Mouse (Mus musculus): ENCODE data around the gene Olfr521.

DNA sequence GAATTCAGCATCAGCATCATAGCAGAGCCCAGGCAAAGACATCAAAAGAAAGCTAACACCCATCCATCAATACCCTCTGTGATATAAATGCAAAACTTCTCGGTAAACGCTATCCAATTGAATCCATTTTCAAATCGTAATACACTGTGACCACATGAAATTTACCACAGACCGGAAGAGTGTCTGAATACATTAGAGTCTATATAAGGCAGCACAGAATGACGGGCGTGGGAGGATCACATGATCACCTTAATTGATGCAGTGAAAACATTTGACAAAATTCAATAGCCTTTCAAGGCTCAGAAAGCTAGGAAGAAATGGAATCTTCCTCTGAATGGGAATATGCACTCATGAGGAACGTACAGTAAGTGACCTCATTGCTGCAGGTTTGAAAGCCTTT is 20.1 kb downstream of the Olfr521 start:
- TF ChIP-seq CTCF (conservative IDR thresholded peaks at IDR 0.05; ENCODE audit: insufficient read depth, insufficient read length, low read depth, low read length) (no peak), POLR2A (IDR thresholded peaks at IDR 0.05; ENCODE audit: low read depth, low read length) (no peak)
